Mouse (Mus musculus) left cerebral cortex, adult 2 months (tissue): Measurements from ENCODE around the gene Tanc2. TPM values are rescaled to one million over a fixed set of nuclear protein-coding genes. Genes with fewer than 3 reads are reported as not detected.
A peak's percentile ranks its signal among the peaks of the same experiment; 100 is the strongest.

Source experiments
- DNase-seq, 2 experiments: peaks; one replicate each; pipeline ENCODE4 v3.0.0; 2021 to 2022; ENCODE audit warnings: low spot score in 2 of 2, mixed read lengths in 1 of 2; ENCODE audit errors: extremely low spot score in 1 of 2
- H3K27ac ChIP-seq: fragments of 200-600 bp; 2 replicates; pipeline ENCODE4 v1.8.1; 2022
- H3K4me3 ChIP-seq: fragments of 200-600 bp; 2 replicates; pipeline ENCODE4 v1.8.1; 2022
- CTCF ChIP-seq: fragments of 200-600 bp; IDR thresholded peaks from 2 replicates; pipeline ENCODE4 v1.8.1; 2022; ENCODE audit warnings: antibody characterized with exemption, mild to moderate bottlenecking, moderate library complexity
- intact Hi-C: fragments of 180-260 bp; cut with DNase I; formaldehyde crosslinking; loops from one replicate; pipeline ENCODE4 v1.15.1; 2025
- long read RNA-seq, 2 experiments: library from polyadenylated mRNA; stranded (forward); transcript quantifications; one replicate each; pipeline ENCODE4 v2.0.0; 2021; ENCODE audit warnings: borderline mapping rate in 2 of 2
- total RNA-seq, 2 experiments: library from RNA; stranded (reverse); gene quantifications; 2 replicates each; pipeline ENCODE4 v1.2.3; 2021

Gene Tanc2
- total RNA-seq, result 100 to 1,000 TPM; 250 to 251 TPM
- long read RNA-seq, experiment 1, full-length matches to known transcripts, result 1 of 48 reads
- long read RNA-seq, experiment 1, partial matches to known transcripts, result 27 of 48 reads
- long read RNA-seq, experiment 1, other reads (novel, unspliced or antisense), result 20 of 48 reads
- long read RNA-seq, experiment 2, full-length matches to known transcripts, result 1 of 35 reads
- long read RNA-seq, experiment 2, partial matches to known transcripts, result 7 of 35 reads
- long read RNA-seq, experiment 2, other reads (novel, unspliced or antisense), result 27 of 35 reads

DNA sequence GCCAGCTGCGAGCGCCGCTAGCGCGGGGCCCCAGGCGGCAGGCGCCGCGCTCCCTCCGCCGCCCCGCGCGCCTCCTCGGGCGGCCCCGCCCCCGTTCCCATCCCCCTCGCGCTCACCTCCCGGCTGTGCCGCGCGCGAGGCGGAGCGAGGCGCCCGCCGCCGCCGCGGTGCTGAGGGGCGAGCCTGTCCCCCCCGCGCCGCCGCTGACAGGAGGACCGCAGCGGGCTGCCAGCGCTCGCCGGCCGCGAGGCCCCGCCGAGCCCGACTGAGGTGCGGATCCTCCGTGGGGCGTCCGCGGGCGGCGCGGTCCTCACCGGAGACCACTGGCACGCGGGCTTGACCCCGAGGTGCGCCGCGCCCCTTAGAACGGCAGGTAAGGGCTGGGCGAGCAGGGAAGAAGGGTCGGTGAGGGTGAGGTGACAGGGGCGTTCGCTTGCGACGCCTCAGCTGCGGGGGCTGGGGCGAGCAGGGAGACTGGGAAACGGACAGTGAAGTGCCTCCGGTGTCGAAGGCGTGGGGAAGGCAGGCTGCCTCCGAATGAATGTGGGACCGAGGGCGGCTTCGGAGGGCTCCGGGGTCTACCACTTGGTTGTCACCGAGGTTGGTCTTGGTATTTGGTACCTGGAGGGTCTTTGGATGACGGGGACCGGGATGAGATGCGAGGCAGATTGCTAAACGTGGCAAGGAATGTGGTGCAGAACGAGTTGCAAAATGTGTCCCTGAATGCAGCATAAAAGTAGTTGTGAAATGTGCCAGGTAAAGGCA, at the start of gene Tanc2:
Gene Tanc2, plus strand, starts transcription at position 110 of the 765 bp plus-strand sequence.
- peak within 1 kb of the TSS; percentile 94 for H3K4me3 ChIP-seq
- peak; percentile 63 to 72 for DNase-seq
- intact Hi-C loops, result loop anchor here (1.0 to 10.0 kb wide), 8 partner anchors 38 to 325 kb away; partner anchors contain the start of gene March10
- H3K27ac ChIP-seq, result peak within 1 kb of the TSS; percentile 97
- TF ChIP-seq CTCF, result no peak

DNA sequence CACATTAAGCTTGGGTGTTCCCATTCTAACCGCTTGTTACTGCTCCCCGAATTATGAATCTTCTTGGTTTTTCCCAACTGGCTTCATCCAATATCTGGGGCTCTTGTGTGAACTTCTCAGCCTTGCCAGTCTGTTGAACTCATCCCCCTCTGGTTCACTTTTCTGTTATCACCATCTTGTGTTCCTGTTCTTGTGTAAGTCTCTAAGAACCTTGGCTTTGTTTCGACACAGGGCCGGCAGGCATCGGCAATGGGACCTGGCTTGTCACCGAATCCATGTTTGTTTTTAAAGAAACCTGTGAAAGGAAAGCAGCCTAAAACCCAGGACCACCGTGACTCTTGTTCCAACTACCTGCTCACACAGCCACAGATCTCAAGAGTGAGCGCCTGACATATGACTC, 49.0 kb upstream of the Tanc2 start:
- no peak for DNase-seq
- H3K27ac ChIP-seq, result no peak overlapping the region
- TF ChIP-seq CTCF, result no peak

DNA sequence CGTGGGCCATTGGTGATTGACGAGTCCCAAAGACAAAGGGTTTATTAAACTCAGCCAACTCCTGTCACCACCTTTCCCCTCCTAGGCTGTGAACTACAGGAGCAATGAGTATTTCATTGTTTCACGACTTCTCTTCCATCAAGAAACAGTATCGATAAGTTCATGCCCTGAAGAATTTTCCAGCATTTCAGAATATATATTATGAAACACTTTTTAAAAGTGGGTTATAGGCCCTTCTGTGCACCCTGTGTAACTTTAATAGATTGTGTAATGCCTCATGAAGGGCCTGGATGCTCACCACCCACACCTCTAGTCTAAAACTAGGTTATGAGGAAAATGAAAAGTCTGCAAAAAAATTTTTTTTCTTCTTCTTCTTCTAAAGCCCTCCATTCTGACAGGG, 48.4 kb upstream of the Tanc2 start:
- intact Hi-C loops, result no loop called here
- no peak for DNase-seq
- TF ChIP-seq CTCF, result no peak
- Histone ChIP-seq H3K4me3 (no peak overlapping the region), H3K27ac (no peak overlapping the region)

More for the DNA sequence above, 49.0 kb upstream of the Tanc2 start:
- H3K4me3 ChIP-seq, result no peak overlapping the region
- intact Hi-C loops, result no loop called here

DNA sequence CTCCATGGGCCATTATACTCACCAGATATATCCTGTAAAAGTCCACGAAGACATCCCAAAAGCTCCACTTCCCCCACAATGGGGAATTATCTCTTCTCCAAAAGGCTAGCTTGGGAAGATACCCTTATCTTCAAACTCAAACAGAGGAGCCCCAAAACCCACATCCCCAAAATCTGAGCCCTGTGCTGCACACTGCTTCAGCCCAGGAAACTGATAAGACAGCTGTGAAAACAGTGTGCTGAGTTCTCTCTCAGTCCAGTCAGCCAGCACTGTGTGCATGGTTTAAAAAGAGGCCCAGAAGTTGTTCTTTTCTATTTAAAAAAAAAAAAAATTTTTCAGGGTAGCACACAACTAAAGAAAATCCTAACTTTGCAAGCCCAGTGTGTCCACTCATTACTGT, 47.7 kb upstream of the Tanc2 start:
- intact Hi-C loops, result no loop called here
- no peak for TF ChIP-seq CTCF
- DNase-seq, result no peak
- H3K27ac ChIP-seq, result no peak overlapping the region
- H3K4me3 ChIP-seq, result no peak overlapping the region

DNA sequence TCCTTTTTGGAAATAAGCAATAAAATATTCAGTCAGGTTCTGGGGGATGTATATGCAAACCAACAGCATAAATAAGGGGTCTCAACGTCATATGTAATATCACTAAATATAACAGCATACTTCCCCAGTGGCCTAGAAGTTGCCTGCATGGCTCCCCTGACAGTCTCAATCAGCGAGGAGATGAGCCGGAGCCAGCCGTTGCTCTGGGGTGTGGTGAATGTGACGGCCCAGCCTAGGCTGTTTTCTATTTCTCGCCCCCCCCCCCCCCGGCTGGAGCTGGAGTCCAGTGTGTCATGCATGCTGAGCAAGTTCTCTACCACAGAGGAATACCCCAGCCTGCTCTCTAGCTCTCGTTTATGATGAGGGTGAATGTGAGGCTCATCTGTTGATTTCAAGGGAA, 44.0 kb upstream of the Tanc2 start:
- intact Hi-C loops, result no loop called here
- no peak overlapping the region for H3K27ac ChIP-seq
- no peak for DNase-seq
- H3K4me3 ChIP-seq, result no peak overlapping the region
- TF ChIP-seq CTCF, result no peak

DNA sequence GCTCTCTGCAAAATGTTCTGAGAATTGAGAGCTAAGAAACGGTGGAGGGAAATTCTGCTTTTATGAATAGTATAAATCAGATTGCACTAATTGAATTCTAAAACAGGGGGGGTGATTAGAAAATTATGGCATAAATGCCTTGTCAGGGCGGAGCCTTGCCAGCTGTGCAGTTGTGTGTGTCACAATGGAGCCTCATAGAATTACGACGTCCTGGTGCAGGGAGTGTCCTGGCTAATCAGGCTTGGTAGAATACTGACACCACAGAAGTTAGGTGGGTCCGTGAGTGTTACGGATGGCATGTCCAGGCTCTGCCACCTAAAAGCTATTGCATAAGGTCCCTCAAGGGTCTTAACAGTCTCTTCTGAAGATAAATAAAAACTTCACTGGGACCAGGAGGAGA, 43.4 kb upstream of the Tanc2 start:
- intact Hi-C loops, result no loop called here
- no peak for DNase-seq
- Histone ChIP-seq H3K27ac (no peak overlapping the region), H3K4me3 (no peak overlapping the region)
- TF ChIP-seq CTCF, result no peak

DNA sequence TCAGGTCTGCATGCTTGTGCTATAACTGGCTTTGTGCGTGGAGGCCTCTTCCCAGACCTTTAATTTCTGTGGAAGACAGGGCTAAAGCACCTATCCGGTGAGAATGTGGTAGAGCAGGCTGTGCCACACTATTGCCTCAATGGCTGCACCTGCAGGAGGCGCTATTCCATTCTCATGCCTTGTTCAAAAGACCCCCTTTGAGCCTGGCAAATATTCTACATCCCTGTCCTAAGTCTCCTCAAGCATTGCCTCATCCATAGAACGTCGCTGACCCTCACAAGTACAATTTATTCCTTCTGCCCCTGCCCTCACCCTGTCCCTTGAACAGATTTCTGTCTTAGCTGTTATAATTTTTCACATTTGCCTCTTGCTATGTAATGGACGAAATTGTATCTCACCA, 41.4 kb upstream of the Tanc2 start:
- intact Hi-C loops, result no loop called here
- TF ChIP-seq CTCF, result peak; percentile 13; the same call in 1 of the 2 replicates
- no peak overlapping the region for H3K27ac ChIP-seq
- no peak for DNase-seq
- no peak overlapping the region for H3K4me3 ChIP-seq

DNA sequence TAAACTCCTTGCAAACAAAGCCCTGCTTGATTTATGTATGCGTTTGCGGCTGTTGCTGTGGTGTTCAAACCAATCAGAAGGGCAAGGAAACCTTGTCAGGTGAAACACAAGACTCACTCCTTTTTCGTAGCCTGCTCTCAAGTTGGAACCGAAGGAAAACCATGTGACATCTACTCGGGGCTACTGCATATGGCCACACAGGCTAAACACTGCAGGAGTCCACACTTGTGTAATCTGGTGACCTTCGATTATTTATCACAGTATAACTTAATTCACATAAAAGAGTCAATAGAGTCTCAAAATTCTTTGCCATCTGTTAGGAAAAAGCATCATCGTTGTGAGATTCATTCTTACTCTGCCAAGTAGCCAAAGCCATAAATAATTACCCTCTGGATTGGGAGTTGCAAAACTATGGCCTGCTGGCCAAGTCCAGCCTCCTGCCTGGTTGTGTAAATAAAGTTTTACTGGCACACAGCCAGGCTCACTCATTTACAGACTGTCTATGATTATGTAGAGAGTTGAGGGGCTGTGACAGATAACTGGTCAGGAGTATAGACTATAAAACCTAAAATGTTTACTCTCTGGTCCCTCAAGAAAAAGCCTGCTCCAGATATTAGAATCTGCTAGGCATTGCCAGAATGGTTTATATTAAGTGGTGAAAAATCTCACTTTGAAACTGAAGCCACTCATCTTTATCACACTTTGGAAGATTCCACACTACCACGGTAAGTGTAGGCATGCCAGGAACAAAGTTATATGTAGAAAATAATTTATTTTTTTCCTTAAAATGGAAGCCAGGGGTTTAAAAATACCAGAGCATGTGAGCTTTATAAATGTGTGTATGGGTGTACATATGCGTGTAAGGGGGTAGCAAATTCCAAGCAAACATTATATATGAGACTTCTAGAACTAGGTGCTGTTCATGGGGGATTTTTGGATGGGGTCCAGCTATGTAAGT, 40.3 kb upstream of the Tanc2 start:
- peak overlapping the region; percentile 38; the same call in 1 of the 2 replicates for H3K27ac ChIP-seq
- no peak overlapping the region for H3K4me3 ChIP-seq
- no peak for TF ChIP-seq CTCF
- intact Hi-C loops, result loop anchor here (5.0 kb wide), 1 partner anchor 38 kb away; the partner anchor contains the start of gene Tanc2
- no peak for DNase-seq

DNA sequence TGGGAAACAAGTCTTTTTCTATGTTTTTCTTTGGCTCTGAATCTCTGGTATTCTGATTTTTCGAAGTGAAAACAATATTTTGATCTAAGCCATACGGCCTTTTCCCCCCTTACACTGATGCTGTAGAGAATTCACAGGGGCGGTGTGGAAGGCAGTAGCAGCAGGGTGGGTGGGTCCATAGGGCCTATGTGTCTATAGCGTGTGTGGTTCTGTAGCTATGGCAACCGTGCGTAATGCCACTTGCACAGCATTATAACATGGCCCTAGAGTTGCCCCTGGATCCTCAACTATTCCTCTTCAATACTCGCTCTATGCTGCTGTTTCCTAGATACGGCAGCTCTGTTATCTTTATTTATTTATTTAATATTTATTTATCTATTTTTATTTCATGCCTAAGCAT, 32.5 kb upstream of the Tanc2 start:
- H3K27ac ChIP-seq, result no peak overlapping the region
- no peak for TF ChIP-seq CTCF
- intact Hi-C loops, result no loop called here
- no peak for DNase-seq
- H3K4me3 ChIP-seq, result no peak overlapping the region

DNA sequence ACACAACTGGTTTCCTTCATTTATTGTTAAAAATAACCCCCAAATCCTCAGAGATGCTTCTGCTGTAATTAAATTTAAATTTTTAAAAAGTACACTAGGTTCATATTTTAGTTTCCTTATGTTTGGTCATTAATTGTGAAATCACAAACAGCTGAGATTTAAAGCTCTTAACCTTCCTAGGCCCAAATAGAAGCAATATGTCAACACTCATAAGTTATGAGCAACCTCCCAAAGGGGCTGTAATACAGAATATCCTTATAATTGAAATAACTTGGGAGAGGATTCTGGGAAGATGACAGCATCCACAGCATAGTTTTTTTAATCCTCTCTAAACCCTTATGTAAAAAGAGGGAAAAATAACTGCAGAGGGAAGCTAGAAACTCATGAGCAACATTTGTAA, 31.7 kb upstream of the Tanc2 start:
- no peak overlapping the region for H3K4me3 ChIP-seq
- intact Hi-C loops, result no loop called here
- DNase-seq, result no peak
- TF ChIP-seq CTCF, result no peak
- no peak overlapping the region for H3K27ac ChIP-seq

DNA sequence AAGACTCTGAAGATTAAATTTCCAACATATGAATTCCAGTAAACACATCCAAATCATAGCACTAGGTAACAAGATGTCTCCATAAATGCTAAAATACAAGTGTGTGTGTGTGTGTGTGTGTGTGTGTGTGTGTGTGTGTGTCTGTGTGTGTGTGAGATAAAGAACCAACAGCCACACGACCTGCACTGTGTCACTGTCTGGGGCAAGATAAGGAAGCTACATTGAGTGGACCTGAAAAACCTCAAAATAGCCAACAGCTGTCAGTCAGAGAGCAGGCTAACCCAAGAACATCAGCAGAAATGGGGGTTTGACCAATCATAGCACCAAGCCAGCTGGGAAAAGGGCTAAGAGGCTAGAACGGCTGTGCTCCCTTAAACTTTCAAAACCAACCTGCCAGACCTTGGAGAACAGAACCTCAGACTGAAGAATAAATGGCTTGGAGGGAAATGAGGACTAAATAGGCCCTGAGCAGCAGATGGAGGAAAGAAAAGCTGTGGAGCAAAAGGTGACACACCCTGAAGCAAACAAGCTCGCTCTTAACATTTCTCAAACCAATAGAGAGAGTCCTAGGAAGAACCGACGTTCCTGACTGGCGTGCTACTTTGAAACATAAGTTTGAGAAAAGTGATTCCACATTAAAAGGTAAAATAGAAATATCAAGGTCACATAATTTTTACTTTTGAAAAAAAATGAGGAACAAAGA, 30.8 kb upstream of the Tanc2 start:
- Histone ChIP-seq H3K27ac (no peak overlapping the region), H3K4me3 (no peak overlapping the region)
- DNase-seq, result no peak
- intact Hi-C loops, result no loop called here
- no peak for TF ChIP-seq CTCF
